Mouse (Mus musculus) stomach, embryonic 15.5 days (tissue): Measurements from ENCODE around the gene Cltc. TPM values are rescaled to one million over a fixed set of nuclear protein-coding genes. Genes with fewer than 3 reads are reported as not detected.
"Not testable (repeated sequence)": the region's sequence is repeated elsewhere in the genome, so short reads cannot be mapped to it uniquely, and the experiment has no call there.

Experiments
- ATAC-seq: fragments of 200-750 bp; cut with Nextera tagmentation; 2 replicates; pipeline ENCODE4 v1.8.0; 2017; ENCODE audit warnings: low read depth, moderate number of reproducible peaks, moderate TSS enrichment; ENCODE audit not compliant: insufficient read depth, low FRiP score
- H3K27ac ChIP-seq: fragments of 300-500 bp; sonication (generic); 2 replicates; pipeline ENCODE4 v1.5.1; 2015; ENCODE audit warnings: mild to moderate bottlenecking, inconsistent platforms
- H3K27me3 ChIP-seq: fragments of 300-500 bp; sonication (generic); replicated peaks from 2 replicates; pipeline ENCODE4 v1.6.1; 2015; ENCODE audit warnings: inconsistent platforms
- H3K36me3 ChIP-seq: fragments of 300-500 bp; sonication (generic); 2 replicates; pipeline ENCODE4 v1.6.1; 2015; ENCODE audit warnings: inconsistent platforms
- H3K4me1 ChIP-seq: fragments of 300-500 bp; sonication (generic); 2 replicates; pipeline ENCODE4 v1.6.1; 2015; ENCODE audit warnings: inconsistent platforms
- H3K4me2 ChIP-seq: fragments of 300-500 bp; sonication (generic); 2 replicates; pipeline ENCODE4 v1.6.1; 2015; ENCODE audit warnings: mild to moderate bottlenecking, inconsistent platforms
- H3K4me3 ChIP-seq: fragments of 300-500 bp; sonication (generic); replicated peaks from 2 replicates; pipeline ENCODE4 v1.5.1; 2015; ENCODE audit warnings: inconsistent platforms
- H3K9ac ChIP-seq: fragments of 300-500 bp; sonication (generic); 2 replicates; pipeline ENCODE4 v1.6.1; 2015; ENCODE audit warnings: inconsistent platforms
- H3K9me3 ChIP-seq: fragments of 300-500 bp; sonication (generic); 2 replicates; pipeline ENCODE4 v1.6.1; 2016; ENCODE audit warnings: inconsistent platforms
- WGBS: fragments of 180-500 bp; shearing (Covaris S2); methylation state at CpG from one replicate; pipeline ENCODE4 v1.1.7; 2015; 5-methylcytosine and 5-hydroxymethylcytosine counted together
- polyA plus RNA-seq: library from polyadenylated mRNA; unstranded; fragments of >200 nt; fragmentation: Nextera tagmentation; extraction: Ambion mirVana; gene quantifications from 2 replicates; pipeline ENCODE4 v1.2.1, GENCODE M21; 2015

Cltc gene
- polyA plus RNA-seq = 117 and 130 TPM in 2 replicates

GRCm38 (mm10) chr11:86757480-86758371 is at the start of gene Cltc:
Gene Cltc (minus strand): TSS chr11:86757565.
- peak within 1 kb of the TSS; percentile 98 for H3K27ac ChIP-seq
- no peaks in the 10 kb centered on the region for H3K36me3 ChIP-seq
- under 1% methylated on average over 70 of the region's 73 CpGs for WGBS
- H3K4me2 ChIP-seq = peak within 1 kb of the TSS; percentile 75
- H3K4me3 ChIP-seq = peak within 1 kb of the TSS; percentile 98
- H3K27me3 ChIP-seq = no peaks in the 10 kb centered on the region
- no peaks in the 10 kb centered on the region for H3K9me3 ChIP-seq
- ATAC-seq = peak; percentile 94
- peaks cover 13% of the 10 kb centered on the region; the same call in 1 of the 2 replicates for H3K4me1 ChIP-seq
- peak within 1 kb of the TSS; percentile 94 for H3K9ac ChIP-seq

- no peaks in the 10 kb centered on the region for H3K27me3 ChIP-seq
- H3K9ac ChIP-seq = peak overlapping the region; percentile 71
- H3K4me2 ChIP-seq = peak overlapping the region; percentile 89
- ATAC-seq = peak; percentile 67
- H3K4me1 ChIP-seq = peaks cover 5% of the 10 kb centered on the region; the same call in 1 of the 2 replicates
- peaks cover 10% of the 10 kb centered on the region; the same call in 1 of the 2 replicates for H3K36me3 ChIP-seq
- no peaks in the 10 kb centered on the region for H3K9me3 ChIP-seq
- under 1% methylated on average over 25 of the region's 25 CpGs for WGBS
- peak overlapping the region; percentile 75; the same call in 1 of the 2 replicates for H3K27ac ChIP-seq
- peak overlapping the region; percentile 98 for H3K4me3 ChIP-seq
These were observed 49.7 kb upstream of the Cltc start for GRCm38 (mm10) chr11:86807001-86807477.

GRCm38 (mm10) chr11:86794161-86794560 is 36.8 kb upstream of the Cltc start:
- Histone ChIP-seq H3K9me3 (no peaks in the 10 kb centered on the region), H3K4me2 (no peak overlapping the region), H3K4me3 (no peak overlapping the region), H3K27ac (no peak overlapping the region), H3K36me3 (peaks cover 3% of the 10 kb centered on the region; the same call in 1 of the 2 replicates), H3K27me3 (no peaks in the 10 kb centered on the region), H3K9ac (no peak overlapping the region), H3K4me1 (no peaks in the 10 kb centered on the region)
- no peak for ATAC-seq
- WGBS = 90% methylated on average over 1 of the region's 1 CpGs

GRCm38 (mm10) chr11:86787436-86787835 is 30.1 kb upstream of the Cltc start:
- H3K9me3 ChIP-seq, H3K4me2 ChIP-seq, H3K4me3 ChIP-seq, ATAC-seq, H3K27me3 ChIP-seq, H3K27ac ChIP-seq, H3K4me1 ChIP-seq, H3K9ac ChIP-seq: not testable (repeated sequence)
- H3K36me3 ChIP-seq = peaks cover 18% of the 10 kb centered on the region
- 93% methylated on average over 5 of the region's 5 CpGs for WGBS

- Histone ChIP-seq H3K9me3 (no peaks in the 10 kb centered on the region), H3K4me2 (no peak overlapping the region), H3K27ac (no peak overlapping the region), H3K27me3 (no peaks in the 10 kb centered on the region), H3K4me1 (no peaks in the 10 kb centered on the region), H3K36me3 (peaks cover 18% of the 10 kb centered on the region), H3K4me3 (no peak overlapping the region), H3K9ac (no peak overlapping the region)
- 95% methylated on average over 2 of the region's 2 CpGs for WGBS
- ATAC-seq = no peak
These were observed 28.4 kb upstream of the Cltc start for GRCm38 (mm10) chr11:86785767-86786166.

- no peak for ATAC-seq
- no peaks in the 10 kb centered on the region for H3K27me3 ChIP-seq
- H3K4me2 ChIP-seq = no peak overlapping the region
- no peak overlapping the region for H3K4me3 ChIP-seq
- no peaks in the 10 kb centered on the region for H3K9me3 ChIP-seq
- H3K27ac ChIP-seq = no peak overlapping the region
- WGBS = 84% methylated on average over 4 of the region's 4 CpGs
- H3K36me3 ChIP-seq = 0 out of 2 replicates have a peak, but pooled peaks cover 5% of the 10 kb centered on the region
- H3K4me1 ChIP-seq = no peaks in the 10 kb centered on the region
- H3K9ac ChIP-seq = no peak overlapping the region
These were observed 12.5 kb upstream of the Cltc start for GRCm38 (mm10) chr11:86769884-86770283.

GRCm38 (mm10) chr11:86764501-86764900 is 7.1 kb upstream of the Cltc start:
- Histone ChIP-seq H3K27me3 (no peaks in the 10 kb centered on the region), H3K9me3 (no peaks in the 10 kb centered on the region), H3K36me3 (no peaks in the 10 kb centered on the region), H3K4me3 (no peak overlapping the region), H3K27ac (no peak overlapping the region), H3K9ac (no peak overlapping the region), H3K4me1 (no peaks in the 10 kb centered on the region), H3K4me2 (no peak overlapping the region)
- WGBS = 87% methylated on average over 2 of the region's 2 CpGs
- no peak for ATAC-seq

- not testable (repeated sequence) for ATAC-seq, H3K4me1 ChIP-seq, H3K36me3 ChIP-seq, H3K27me3 ChIP-seq, H3K4me3 ChIP-seq, H3K27ac ChIP-seq, H3K9me3 ChIP-seq, H3K9ac ChIP-seq, H3K4me2 ChIP-seq
- 93% methylated on average over 11 of the region's 11 CpGs for WGBS
These were observed 5.8 kb upstream of the Cltc start for GRCm38 (mm10) chr11:86763127-86763526.

GRCm38 (mm10) chr11:86760357-86760756 is 3.0 kb upstream of the Cltc start:
- Histone ChIP-seq H3K4me1 (peaks cover 5% of the 10 kb centered on the region; the same call in 1 of the 2 replicates), H3K9ac (no peak overlapping the region), H3K27ac (no peak overlapping the region), H3K4me2 (no peak overlapping the region), H3K9me3 (no peaks in the 10 kb centered on the region), H3K27me3 (no peaks in the 10 kb centered on the region), H3K4me3 (no peak overlapping the region), H3K36me3 (no peaks in the 10 kb centered on the region)
- no peak for ATAC-seq

GRCm38 (mm10) chr11:86759886-86760285 is 2.5 kb upstream of the Cltc start:
- Histone ChIP-seq H3K36me3 (no peaks in the 10 kb centered on the region), H3K27me3 (no peaks in the 10 kb centered on the region), H3K4me2 (no peak overlapping the region), H3K4me3 (no peak overlapping the region), H3K27ac (no peak overlapping the region), H3K9me3 (no peaks in the 10 kb centered on the region), H3K4me1 (peaks cover 5% of the 10 kb centered on the region; the same call in 1 of the 2 replicates), H3K9ac (no peak overlapping the region)
- ATAC-seq = no peak
- 88% methylated on average over 2 of the region's 2 CpGs for WGBS

- Histone ChIP-seq H3K9ac (no peak overlapping the region), H3K27ac (no peak overlapping the region), H3K27me3 (no peaks in the 10 kb centered on the region), H3K4me1 (peaks cover 8% of the 10 kb centered on the region; the same call in 1 of the 2 replicates), H3K4me2 (no peak overlapping the region), H3K9me3 (no peaks in the 10 kb centered on the region), H3K4me3 (no peak overlapping the region), H3K36me3 (no peaks in the 10 kb centered on the region)
- 97% methylated on average over 1 of the region's 1 CpGs for whole genome bisulfite sequencing
- no peak for ATAC-seq
These were observed 1.9 kb upstream of the Cltc start for GRCm38 (mm10) chr11:86759226-86759625.

- Histone ChIP-seq H3K9me3 (no peaks in the 10 kb centered on the region), H3K27me3 (no peaks in the 10 kb centered on the region), H3K27ac (peak overlapping the region; percentile 98), H3K4me1 (peaks cover 9% of the 10 kb centered on the region; the same call in 1 of the 2 replicates), H3K4me2 (peak overlapping the region; percentile 56), H3K4me3 (peak overlapping the region; percentile 98), H3K9ac (peak overlapping the region; percentile 69; the same call in 1 of the 2 replicates), H3K36me3 (no peaks in the 10 kb centered on the region)
- ATAC-seq = no peak
- WGBS = 27% methylated on average over 6 of the region's 6 CpGs
These were observed 1.2 kb upstream of the Cltc start for GRCm38 (mm10) chr11:86758559-86758958.
